Mouse (Mus musculus) bone marrow, adult 2 months (tissue): ENCODE data around the gene Cds1.

Experiments
- CTCF ChIP-seq: fragments of 200-500 bp; IDR thresholded peaks from 2 replicates; pipeline ENCODE4 v1.5.1; 2011; ENCODE audit warnings: low read length, control low read depth; ENCODE audit not compliant: control insufficient read depth, insufficient read depth
- POLR2A ChIP-seq: fragments of 200-500 bp; IDR thresholded peaks from 2 replicates; pipeline ENCODE4 v1.6.1; 2011; ENCODE audit warnings: low read depth, mild to moderate bottlenecking, control low read depth, low read length, borderline replicate concordance; ENCODE audit not compliant: control insufficient read depth

DNA sequence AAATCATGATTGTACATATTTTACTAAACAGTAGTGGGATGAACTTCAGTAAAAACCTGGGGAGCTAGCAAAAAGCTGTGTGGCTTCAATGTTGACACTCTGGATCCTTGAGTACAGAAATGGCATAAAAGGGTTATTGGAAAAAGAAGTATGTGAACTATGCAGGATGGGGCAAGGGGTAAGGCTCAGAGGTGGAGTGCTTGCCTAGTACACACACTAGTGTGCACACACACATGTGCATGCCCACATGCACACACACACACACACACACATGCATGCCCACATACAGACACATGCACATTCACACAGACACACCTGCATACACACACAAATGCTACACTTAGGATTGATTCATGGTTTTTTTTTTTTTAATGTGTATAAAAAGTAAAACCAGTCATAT lies 24.8 kb downstream of the Cds1 start:
- TF ChIP-seq CTCF: no peak
- TF ChIP-seq POLR2A: no peak
